Mouse (Mus musculus) megakaryocyte, embryonic 14.5 days (primary cell): ENCODE results near the gene Lrch3.

Experiments used
- FLI1 ChIP-seq: IDR thresholded peaks from 2 replicates; pipeline ENCODE4 v1.6.1; 2012; ENCODE audit warnings: low read length, inconsistent platforms, mixed read lengths
- GATA1 ChIP-seq: IDR thresholded peaks from 3 replicates; pipeline ENCODE4 v1.6.1; 2012; ENCODE audit warnings: mixed read lengths, low read length, inconsistent platforms, borderline replicate concordance

GRCm38 (mm10) chr16:32881538-32881937 lies 32.4 kb upstream of the Lrch3 start:
- TF ChIP-seq GATA1 (no peak), FLI1 (no peak)
